Mouse (Mus musculus): ENCODE measurements around the gene Mapk8. TPM values are rescaled to one million over a fixed set of nuclear protein-coding genes. Genes with fewer than 3 reads are reported as not detected.
A peak's percentile ranks its signal among the peaks of the same experiment; 100 is the strongest.

The Mapk8 gene
- polyA plus RNA-seq, 1 experiment from 2014 or later: 17.8 TPM

GRCm38 (mm10) chr14:33361546-33361945 is 85.4 kb downstream of the Mapk8 start:
- Histone ChIP-seq H3K4me2 (no peak overlapping the region), H3K27ac (no peak overlapping the region), H3K36me3 (no peaks in the 10 kb centered on the region), H3K9me3 (replicated peaks) (no peaks in the 10 kb centered on the region), H3K4me3 (replicated peaks) (no peak overlapping the region), H3K9ac (no peak overlapping the region), H3K4me1 (peaks cover 36% of the 10 kb centered on the region), H3K27me3 (peaks cover 22% of the 10 kb centered on the region)
- ATAC-seq (replicated peaks; ENCODE audit: low FRiP score): no peak
- 53% methylated on average over 4 of the region's 4 CpGs for WGBS

GRCm38 (mm10) chr14:33358891-33359290 is 88.1 kb downstream of the Mapk8 start:
- 86% methylated on average over 8 of the region's 8 CpGs for whole genome bisulfite sequencing

GRCm38 (mm10) chr14:33357600-33358368 is 89.2 kb downstream of the Mapk8 start:
- 53% methylated on average over 12 of the region's 12 CpGs for WGBS
- no peak overlapping the region for H3K27ac ChIP-seq
- no peak overlapping the region for H3K4me2 ChIP-seq
- H3K4me1 ChIP-seq: peaks cover 29% of the 10 kb centered on the region
- ATAC-seq (replicated peaks; ENCODE audit: low FRiP score): no peak
- no peak overlapping the region for H3K9ac ChIP-seq
- no peaks in the 10 kb centered on the region for H3K36me3 ChIP-seq
- no peaks in the 10 kb centered on the region for H3K9me3 ChIP-seq (replicated peaks)
- H3K27me3 ChIP-seq: peaks cover 20% of the 10 kb centered on the region
- H3K4me3 ChIP-seq (replicated peaks): no peak overlapping the region

More at GRCm38 (mm10) chr14:33358891-33359290, 88.1 kb downstream of the Mapk8 start:
- no peaks in the 10 kb centered on the region for H3K36me3 ChIP-seq
- no peak overlapping the region for H3K9ac ChIP-seq
- no peak overlapping the region for H3K4me3 ChIP-seq (replicated peaks)
- H3K4me2 ChIP-seq: no peak overlapping the region
- ATAC-seq (replicated peaks; ENCODE audit: low FRiP score): no peak
- H3K9me3 ChIP-seq (replicated peaks): no peaks in the 10 kb centered on the region
- H3K4me1 ChIP-seq: peaks cover 36% of the 10 kb centered on the region
- H3K27me3 ChIP-seq: peaks cover 22% of the 10 kb centered on the region
- H3K27ac ChIP-seq: no peak overlapping the region

GRCm38 (mm10) chr14:33355276-33355675 is 91.7 kb downstream of the Mapk8 start:
- H3K9ac ChIP-seq: no peak overlapping the region
- no peaks in the 10 kb centered on the region for H3K9me3 ChIP-seq (replicated peaks)
- H3K4me1 ChIP-seq: peaks cover 32% of the 10 kb centered on the region
- H3K4me2 ChIP-seq: no peak overlapping the region
- no peak overlapping the region for H3K4me3 ChIP-seq (replicated peaks)
- H3K36me3 ChIP-seq: no peaks in the 10 kb centered on the region
- no peak for ATAC-seq (replicated peaks; ENCODE audit: low FRiP score)
- no peak overlapping the region for H3K27ac ChIP-seq
- peaks cover 31% of the 10 kb centered on the region for H3K27me3 ChIP-seq
- WGBS: 91% methylated on average over 5 of the region's 5 CpGs

- peaks cover 22% of the 10 kb centered on the region for H3K4me1 ChIP-seq
- WGBS: 66% methylated on average over 6 of the region's 6 CpGs
Observed at GRCm38 (mm10) chr14:33352890-33353289, 94.1 kb downstream of the Mapk8 start.

GRCm38 (mm10) chr14:33351984-33352722 is 94.8 kb downstream of the Mapk8 start:
- Histone ChIP-seq H3K4me3 (replicated peaks) (no peak overlapping the region), H3K27ac (no peak overlapping the region), H3K9me3 (replicated peaks) (no peaks in the 10 kb centered on the region), H3K27me3 (peaks cover 49% of the 10 kb centered on the region), H3K4me2 (no peak overlapping the region), H3K4me1 (peaks cover 15% of the 10 kb centered on the region), H3K36me3 (no peaks in the 10 kb centered on the region), H3K9ac (no peak overlapping the region)
- WGBS: 74% methylated on average over 6 of the region's 6 CpGs
- no peak; the same call in 1 of the 2 replicates for ATAC-seq (replicated peaks; ENCODE audit: low FRiP score)

More at GRCm38 (mm10) chr14:33352890-33353289, 94.1 kb downstream of the Mapk8 start:
- H3K27ac ChIP-seq: no peak overlapping the region
- peaks cover 47% of the 10 kb centered on the region for H3K27me3 ChIP-seq
- H3K36me3 ChIP-seq: no peaks in the 10 kb centered on the region
- no peak for ATAC-seq (replicated peaks; ENCODE audit: low FRiP score)
- no peak overlapping the region for H3K9ac ChIP-seq
- no peaks in the 10 kb centered on the region for H3K9me3 ChIP-seq (replicated peaks)
- no peak overlapping the region for H3K4me3 ChIP-seq (replicated peaks)
- no peak overlapping the region for H3K4me2 ChIP-seq

- H3K27me3 ChIP-seq: peaks cover 55% of the 10 kb centered on the region
- 0 out of 2 replicates have a peak, but pooled peaks have one; percentile 45 for ATAC-seq (replicated peaks; ENCODE audit: low FRiP score)
- no peaks in the 10 kb centered on the region for H3K36me3 ChIP-seq
- peak overlapping the region; percentile 90 for H3K4me2 ChIP-seq
- under 1% methylated on average over 42 of the region's 42 CpGs for WGBS
- peaks cover 14% of the 10 kb centered on the region for H3K4me1 ChIP-seq
- no peak overlapping the region for H3K27ac ChIP-seq
- peak overlapping the region; percentile 46 for H3K4me3 ChIP-seq (replicated peaks)
- H3K9ac ChIP-seq: peak overlapping the region; percentile 51
- H3K9me3 ChIP-seq (replicated peaks): no peaks in the 10 kb centered on the region
Observed at GRCm38 (mm10) chr14:33351019-33351418, 95.9 kb downstream of the Mapk8 start.

- H3K4me1 ChIP-seq: peaks cover 14% of the 10 kb centered on the region
- 59% methylated on average over 1 of the region's 1 CpGs for WGBS
Observed at GRCm38 (mm10) chr14:33348146-33348545, 98.8 kb downstream of the Mapk8 start.

GRCm38 (mm10) chr14:33347738-33348137 is 99.2 kb downstream of the Mapk8 start:
- Histone ChIP-seq H3K4me1 (peaks cover 14% of the 10 kb centered on the region), H3K9ac (no peak overlapping the region), H3K27me3 (peaks cover 49% of the 10 kb centered on the region), H3K9me3 (replicated peaks) (no peaks in the 10 kb centered on the region), H3K27ac (no peak overlapping the region), H3K4me3 (replicated peaks) (no peak overlapping the region), H3K4me2 (no peak overlapping the region), H3K36me3 (no peaks in the 10 kb centered on the region)
- no peak for ATAC-seq (replicated peaks; ENCODE audit: low FRiP score)
- WGBS: 53% methylated on average over 4 of the region's 4 CpGs

More at GRCm38 (mm10) chr14:33348146-33348545, 98.8 kb downstream of the Mapk8 start:
- peaks cover 53% of the 10 kb centered on the region for H3K27me3 ChIP-seq
- H3K27ac ChIP-seq: no peak overlapping the region
- no peak overlapping the region for H3K4me3 ChIP-seq (replicated peaks)
- no peaks in the 10 kb centered on the region for H3K9me3 ChIP-seq (replicated peaks)
- H3K36me3 ChIP-seq: no peaks in the 10 kb centered on the region
- no peak overlapping the region for H3K9ac ChIP-seq
- H3K4me2 ChIP-seq: no peak overlapping the region
- no peak for ATAC-seq (replicated peaks; ENCODE audit: low FRiP score)

GRCm38 (mm10) chr14:33346546-33346945 is 100.4 kb downstream of the Mapk8 start:
- H3K4me3 ChIP-seq (replicated peaks): no peak overlapping the region
- no peak overlapping the region for H3K27ac ChIP-seq
- 69% methylated on average over 6 of the region's 6 CpGs for WGBS
- ATAC-seq (replicated peaks; ENCODE audit: low FRiP score): no peak
- no peak overlapping the region for H3K4me2 ChIP-seq
- H3K9ac ChIP-seq: no peak overlapping the region
- peaks cover 7% of the 10 kb centered on the region for H3K4me1 ChIP-seq
- H3K9me3 ChIP-seq (replicated peaks): no peaks in the 10 kb centered on the region
- H3K36me3 ChIP-seq: no peaks in the 10 kb centered on the region
- peaks cover 37% of the 10 kb centered on the region for H3K27me3 ChIP-seq

GRCm38 (mm10) chr14:33343131-33343725 is 103.7 kb downstream of the Mapk8 start:
- ATAC-seq (replicated peaks; ENCODE audit: low FRiP score): no peak

GRCm38 (mm10) chr14:33338684-33339083 is 108.3 kb downstream of the Mapk8 start:
- H3K27ac ChIP-seq: no peak overlapping the region
- no peak overlapping the region for H3K9ac ChIP-seq
- no peaks in the 10 kb centered on the region for H3K4me1 ChIP-seq
- no peaks in the 10 kb centered on the region for H3K36me3 ChIP-seq
- H3K27me3 ChIP-seq: no peaks in the 10 kb centered on the region
- no peaks in the 10 kb centered on the region for H3K9me3 ChIP-seq (replicated peaks)
- H3K4me2 ChIP-seq: no peak overlapping the region
- ATAC-seq (replicated peaks; ENCODE audit: low FRiP score): no peak
- H3K4me3 ChIP-seq (replicated peaks): no peak overlapping the region
- 62% methylated on average over 5 of the region's 5 CpGs for whole genome bisulfite sequencing

More at GRCm38 (mm10) chr14:33343131-33343725, 103.7 kb downstream of the Mapk8 start:
- H3K9ac ChIP-seq: no peak overlapping the region
- 86% methylated on average over 14 of the region's 14 CpGs for WGBS
- H3K9me3 ChIP-seq (replicated peaks): no peaks in the 10 kb centered on the region
- H3K27me3 ChIP-seq: peaks cover 7% of the 10 kb centered on the region; the same call in 1 of the 2 replicates
- no peaks in the 10 kb centered on the region for H3K36me3 ChIP-seq
- no peak overlapping the region for H3K4me2 ChIP-seq
- H3K27ac ChIP-seq: no peak overlapping the region
- no peaks in the 10 kb centered on the region for H3K4me1 ChIP-seq
- H3K4me3 ChIP-seq (replicated peaks): no peak overlapping the region

All from kidney, embryonic 15.5 days (tissue).